Mouse (Mus musculus): Measurements from ENCODE around the gene Teddm1b. TPM values are rescaled to one million over a fixed set of nuclear protein-coding genes. Genes with fewer than 3 reads are reported as not detected.

Gene Teddm1b
- polyA plus RNA-seq, 1 experiment from 2014 or later: 0.74 TPM

DNA sequence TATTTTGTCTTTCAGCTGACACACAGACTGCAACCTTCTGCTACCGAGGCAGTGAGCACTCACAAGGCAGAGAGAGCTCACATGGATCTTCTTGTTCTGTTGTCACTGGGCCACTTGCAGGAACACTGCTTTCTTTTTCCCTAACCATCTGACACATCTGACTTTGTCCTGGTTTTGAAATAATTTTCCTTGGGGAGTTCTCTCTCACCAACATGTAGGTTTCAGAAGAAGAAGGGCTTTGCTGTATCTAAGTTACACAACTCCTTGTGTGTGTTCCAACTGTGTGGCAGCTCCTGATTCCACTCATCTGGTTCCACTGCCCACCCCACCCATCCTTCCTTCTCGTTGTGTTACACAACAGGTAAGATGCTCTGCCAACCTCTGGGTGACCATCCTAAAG is 19.6 kb downstream of the Teddm1b start:
- Histone ChIP-seq H3K4me1 (peaks cover 6% of the 10 kb centered on the region; the same call in 1 of the 2 replicates), H3K27me3 (replicated peaks; ENCODE audit: low read depth, poor library complexity, severe bottlenecking) (no peaks in the 10 kb centered on the region; the same call in 1 of the 2 replicates), H3K4me3 (no peak overlapping the region), H3K27ac (replicated peaks) (no peak overlapping the region), H3K36me3 (replicated peaks) (no peaks in the 10 kb centered on the region), H3K9me3 (no peaks in the 10 kb centered on the region)
- 79% methylated on average over 2 of the region's 2 CpGs for WGBS
- DNase-seq (ENCODE audit: low spot score): no peak

- H3K36me3 ChIP-seq (replicated peaks): no peaks in the 10 kb centered on the region
- peaks cover 12% of the 10 kb centered on the region for H3K4me1 ChIP-seq
- DNase-seq (ENCODE audit: low spot score): no peak
- H3K9me3 ChIP-seq: no peaks in the 10 kb centered on the region
- no peak overlapping the region for H3K4me3 ChIP-seq
- WGBS: 69% methylated on average over 8 of the region's 8 CpGs
- no peaks in the 10 kb centered on the region; the same call in 1 of the 2 replicates for H3K27me3 ChIP-seq (replicated peaks; ENCODE audit: low read depth, poor library complexity, severe bottlenecking)
- H3K27ac ChIP-seq (replicated peaks): no peak overlapping the region
These were observed 20.2 kb downstream of the Teddm1b start for GRCm38 (mm10) chr1:153894201-153894893.

GRCm38 (mm10) chr1:153894979-153895378 is 20.8 kb downstream of the Teddm1b start:
- WGBS: 36% methylated on average over 5 of the region's 5 CpGs
- Histone ChIP-seq H3K36me3 (replicated peaks) (no peaks in the 10 kb centered on the region), H3K27ac (replicated peaks) (no peak overlapping the region), H3K4me1 (peaks cover 16% of the 10 kb centered on the region), H3K4me3 (no peak overlapping the region), H3K27me3 (replicated peaks; ENCODE audit: low read depth, poor library complexity, severe bottlenecking) (no peaks in the 10 kb centered on the region; the same call in 1 of the 2 replicates), H3K9me3 (no peaks in the 10 kb centered on the region)
- DNase-seq (ENCODE audit: low spot score): peak; percentile 74

DNA sequence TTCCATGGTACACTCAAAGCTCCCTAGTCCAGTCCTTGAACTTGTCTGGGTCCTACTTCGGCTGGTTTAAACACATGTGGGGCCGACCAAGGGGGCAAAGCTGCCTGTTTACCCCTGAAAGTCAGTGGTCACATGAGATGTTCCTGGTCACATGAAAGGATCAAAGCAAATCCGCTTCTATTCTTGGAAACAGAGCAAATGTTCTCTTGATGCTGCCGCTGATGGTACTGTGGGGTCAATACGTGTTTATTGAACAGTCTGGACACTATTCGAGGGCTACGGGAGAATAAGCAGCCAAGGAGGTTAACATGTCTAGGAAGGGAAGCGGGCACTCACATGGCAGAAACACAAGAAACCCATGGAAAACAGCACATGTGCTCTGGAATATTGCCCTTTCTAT is 23.1 kb downstream of the Teddm1b start:
- Histone ChIP-seq H3K9me3 (no peaks in the 10 kb centered on the region), H3K4me3 (no peak overlapping the region), H3K4me1 (peaks cover 26% of the 10 kb centered on the region), H3K27me3 (replicated peaks; ENCODE audit: low read depth, poor library complexity, severe bottlenecking) (no peaks in the 10 kb centered on the region; the same call in 1 of the 2 replicates), H3K36me3 (replicated peaks) (no peaks in the 10 kb centered on the region), H3K27ac (replicated peaks) (no peak overlapping the region)
- DNase-seq (ENCODE audit: low spot score): no peak
- WGBS: 86% methylated on average over 8 of the region's 8 CpGs

DNA sequence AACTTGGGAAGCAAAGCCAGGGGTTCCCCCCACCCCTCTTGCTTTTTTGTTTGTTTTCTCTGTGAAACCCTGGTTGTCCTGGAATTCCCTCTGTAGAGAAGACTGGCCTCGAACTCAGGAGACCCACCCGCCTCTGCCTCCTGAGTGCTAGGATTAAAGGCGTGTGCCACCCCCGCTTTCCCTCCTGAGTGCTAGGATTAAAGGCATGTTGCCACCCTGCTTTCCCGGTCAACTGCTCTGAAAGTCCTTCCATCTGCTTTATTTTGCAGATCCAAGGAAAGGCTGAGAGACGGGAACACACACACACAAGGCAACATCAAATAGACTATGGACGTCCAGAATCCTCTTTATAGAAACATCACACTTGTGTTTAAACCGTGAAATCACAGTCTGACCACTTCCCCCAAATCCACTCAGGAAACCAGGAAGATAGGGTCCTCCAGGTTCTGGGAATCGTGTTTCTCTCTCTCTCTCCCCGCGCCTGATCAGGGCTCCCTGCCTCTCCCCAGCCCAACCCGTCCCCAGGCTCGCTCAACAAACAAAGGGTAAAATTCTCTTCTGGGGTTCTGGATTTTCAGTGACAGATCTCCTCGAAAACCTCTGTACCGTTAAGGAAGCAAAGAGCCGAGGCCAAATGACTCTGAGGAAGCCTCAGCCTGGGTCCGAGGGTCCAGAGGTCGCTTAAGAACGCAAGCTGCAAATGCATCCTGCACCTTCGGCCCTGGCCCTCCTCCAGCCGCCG is 25.0 kb downstream of the Teddm1b start:
- H3K27me3 ChIP-seq (replicated peaks; ENCODE audit: low read depth, poor library complexity, severe bottlenecking): no peaks in the 10 kb centered on the region
- peak overlapping the region; percentile 97 for H3K27ac ChIP-seq (replicated peaks)
- H3K4me3 ChIP-seq: peak overlapping the region; percentile 88
- H3K36me3 ChIP-seq (replicated peaks): peaks cover 17% of the 10 kb centered on the region
- H3K4me1 ChIP-seq: peaks cover 40% of the 10 kb centered on the region
- H3K9me3 ChIP-seq: no peaks in the 10 kb centered on the region
- WGBS: 19% methylated on average over 22 of the region's 22 CpGs
- no peak for DNase-seq (ENCODE audit: low spot score)

- H3K27ac ChIP-seq (replicated peaks): peak within 1 kb of the TSS; percentile 97
- H3K9me3 ChIP-seq: no peaks in the 10 kb centered on the region
- peaks cover 40% of the 10 kb centered on the region for H3K4me1 ChIP-seq
- peaks cover 24% of the 10 kb centered on the region for H3K36me3 ChIP-seq (replicated peaks)
- WGBS: under 1% methylated on average over 51 of the region's 51 CpGs
- peak; percentile 99 for DNase-seq (ENCODE audit: low spot score)
- peak within 1 kb of the TSS; percentile 88 for H3K4me3 ChIP-seq
- no peaks in the 10 kb centered on the region for H3K27me3 ChIP-seq (replicated peaks; ENCODE audit: low read depth, poor library complexity, severe bottlenecking)
These were observed 25.7 kb downstream of the Teddm1b start, which contains the start of the genes Glul and Teddm2 for GRCm38 (mm10) chr1:153899731-153900380. TSS of gene Glul (plus strand) at chr1:153899944. TSS of gene Teddm2 (minus strand) at chr1:153900228.

DNA sequence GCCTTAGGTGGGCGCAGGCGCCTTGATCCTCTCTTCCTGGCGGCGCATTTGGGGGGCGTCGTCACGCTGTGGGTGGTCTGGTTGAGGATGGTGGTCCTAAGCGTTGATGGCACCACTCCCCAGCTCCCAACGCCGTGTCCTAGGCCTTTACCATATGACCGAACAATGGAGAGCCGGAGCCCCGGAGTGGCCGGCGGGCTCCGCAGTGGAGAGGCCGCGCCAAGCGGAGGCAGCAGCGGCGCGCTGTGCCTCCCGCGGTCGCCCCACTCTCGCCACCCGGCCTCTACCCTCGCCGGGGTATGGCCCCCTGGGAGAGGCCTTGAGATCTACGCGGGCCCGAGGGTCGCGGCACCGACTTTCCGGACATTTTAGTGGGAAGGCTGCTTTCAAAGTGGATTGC is 26.2 kb downstream of the Teddm1b start:
- no peaks in the 10 kb centered on the region for H3K27me3 ChIP-seq (replicated peaks; ENCODE audit: low read depth, poor library complexity, severe bottlenecking)
- H3K9me3 ChIP-seq: no peaks in the 10 kb centered on the region
- H3K4me3 ChIP-seq: peak overlapping the region; percentile 88
- no peak for DNase-seq (ENCODE audit: low spot score)
- WGBS: under 1% methylated on average over 36 of the region's 36 CpGs
- H3K4me1 ChIP-seq: peaks cover 40% of the 10 kb centered on the region
- H3K36me3 ChIP-seq (replicated peaks): peaks cover 29% of the 10 kb centered on the region
- peak overlapping the region; percentile 97 for H3K27ac ChIP-seq (replicated peaks)

GRCm38 (mm10) chr1:153900860-153901730 is 26.9 kb downstream of the Teddm1b start:
- Histone ChIP-seq H3K27ac (replicated peaks) (peak overlapping the region; percentile 97), H3K27me3 (replicated peaks; ENCODE audit: low read depth, poor library complexity, severe bottlenecking) (no peaks in the 10 kb centered on the region), H3K9me3 (no peaks in the 10 kb centered on the region), H3K36me3 (replicated peaks) (peaks cover 36% of the 10 kb centered on the region), H3K4me3 (peak overlapping the region; percentile 88), H3K4me1 (peaks cover 40% of the 10 kb centered on the region)
- WGBS: 3% methylated on average over 25 of the region's 25 CpGs
- DNase-seq (ENCODE audit: low spot score): peak; percentile 61

DNA sequence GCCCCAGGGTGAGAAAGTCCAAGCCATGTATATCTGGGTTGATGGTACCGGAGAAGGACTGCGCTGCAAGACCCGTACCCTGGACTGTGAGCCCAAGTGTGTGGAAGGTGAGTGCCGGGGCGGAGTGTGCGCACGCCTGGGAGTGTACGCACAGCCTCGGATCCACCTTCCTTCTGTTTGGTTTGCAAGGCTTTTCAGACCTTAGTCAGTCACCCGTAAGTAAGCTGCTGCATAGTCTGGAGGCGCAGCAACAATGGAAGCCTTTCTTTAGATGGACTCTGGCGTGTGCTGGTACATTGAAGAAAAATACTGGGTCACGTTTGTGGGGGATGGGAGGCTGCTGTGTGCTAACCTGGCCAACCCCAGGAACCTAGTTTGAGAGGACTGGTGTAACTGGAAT is 28.9 kb downstream of the Teddm1b start:
- H3K36me3 ChIP-seq (replicated peaks): peaks cover 55% of the 10 kb centered on the region
- 69% methylated on average over 13 of the region's 13 CpGs for WGBS
- no peaks in the 10 kb centered on the region for H3K27me3 ChIP-seq (replicated peaks; ENCODE audit: low read depth, poor library complexity, severe bottlenecking)
- peaks cover 40% of the 10 kb centered on the region for H3K4me1 ChIP-seq
- DNase-seq (ENCODE audit: low spot score): no peak
- no peak overlapping the region for H3K27ac ChIP-seq (replicated peaks)
- no peaks in the 10 kb centered on the region for H3K9me3 ChIP-seq
- peak overlapping the region; percentile 18; the same call in 1 of the 2 replicates for H3K4me3 ChIP-seq

DNA sequence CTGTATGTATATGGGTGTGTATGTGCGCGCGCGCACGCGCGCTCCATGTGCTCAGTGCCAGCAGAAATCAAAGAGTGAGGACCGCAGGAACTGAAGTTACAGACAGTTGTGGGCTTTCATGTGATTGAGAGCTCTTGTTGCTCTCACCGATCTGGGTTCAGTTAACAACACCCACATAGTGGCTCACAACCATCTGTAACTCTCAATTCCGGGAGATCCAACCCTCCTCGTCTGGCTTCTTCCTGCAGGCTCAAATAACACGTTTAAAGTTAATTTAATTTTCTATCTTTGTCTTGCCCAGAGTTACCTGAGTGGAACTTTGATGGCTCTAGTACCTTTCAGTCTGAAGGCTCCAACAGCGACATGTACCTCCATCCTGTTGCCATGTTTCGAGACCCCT is 30.1 kb downstream of the Teddm1b start:
- DNase-seq (ENCODE audit: low spot score): no peak
- H3K4me3 ChIP-seq: no peak overlapping the region
- H3K9me3 ChIP-seq: no peaks in the 10 kb centered on the region
- WGBS: 94% methylated on average over 14 of the region's 14 CpGs
- no peak overlapping the region for H3K27ac ChIP-seq (replicated peaks)
- peaks cover 67% of the 10 kb centered on the region for H3K36me3 ChIP-seq (replicated peaks)
- peaks cover 33% of the 10 kb centered on the region for H3K4me1 ChIP-seq
- H3K27me3 ChIP-seq (replicated peaks; ENCODE audit: low read depth, poor library complexity, severe bottlenecking): no peaks in the 10 kb centered on the region

DNA sequence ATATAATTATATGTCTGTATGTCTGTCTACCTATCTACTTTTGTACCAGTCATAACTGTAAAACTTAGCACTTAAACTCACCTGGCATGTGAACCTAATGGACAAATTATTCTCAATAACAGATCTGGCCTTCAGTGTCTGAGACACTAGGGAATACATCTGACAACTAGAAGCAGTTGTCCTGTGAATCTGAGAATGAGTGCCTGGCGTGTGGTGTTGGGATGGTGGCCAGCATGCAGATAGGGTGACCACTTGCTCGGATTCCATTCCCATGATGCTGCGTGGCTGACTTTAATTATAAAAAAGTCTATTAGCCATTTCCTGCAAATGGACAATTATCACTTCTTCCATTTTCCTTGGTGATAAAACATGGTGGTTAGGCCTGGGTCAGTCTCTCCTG is 31.7 kb downstream of the Teddm1b start:
- Histone ChIP-seq H3K27me3 (replicated peaks; ENCODE audit: low read depth, poor library complexity, severe bottlenecking) (no peaks in the 10 kb centered on the region), H3K27ac (replicated peaks) (no peak overlapping the region), H3K4me3 (no peak overlapping the region), H3K4me1 (peaks cover 27% of the 10 kb centered on the region), H3K36me3 (replicated peaks) (peaks cover 84% of the 10 kb centered on the region), H3K9me3 (no peaks in the 10 kb centered on the region)
- WGBS: 96% methylated on average over 3 of the region's 3 CpGs
- DNase-seq (ENCODE audit: low spot score): no peak

DNA sequence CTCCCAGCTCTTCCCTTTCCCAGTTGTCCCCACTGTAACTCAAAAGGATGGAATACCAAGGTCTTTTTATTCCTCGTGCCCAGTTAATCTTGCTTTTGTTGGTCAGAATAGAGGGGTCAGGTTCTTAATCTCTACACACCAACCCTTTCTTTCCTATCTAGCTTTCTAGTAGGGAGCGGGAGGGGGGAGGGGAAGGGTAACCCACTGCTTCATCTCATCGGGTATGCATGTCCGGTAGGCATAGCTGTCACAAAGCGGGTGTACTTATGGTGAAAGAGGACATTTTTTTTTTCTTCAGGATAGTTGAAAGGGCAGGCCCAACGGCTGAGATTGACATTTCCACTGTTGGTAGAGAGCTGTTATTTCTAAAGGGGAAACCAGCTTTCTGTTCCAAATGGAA is 34.1 kb downstream of the Teddm1b start:
- Histone ChIP-seq H3K36me3 (replicated peaks) (peaks cover 83% of the 10 kb centered on the region), H3K27me3 (replicated peaks; ENCODE audit: low read depth, poor library complexity, severe bottlenecking) (no peaks in the 10 kb centered on the region), H3K9me3 (no peaks in the 10 kb centered on the region), H3K27ac (replicated peaks) (no peak overlapping the region), H3K4me3 (no peak overlapping the region), H3K4me1 (peaks cover 4% of the 10 kb centered on the region; the same call in 1 of the 2 replicates)
- 87% methylated on average over 6 of the region's 6 CpGs for WGBS
- DNase-seq (ENCODE audit: low spot score): no peak
